Mouse (Mus musculus) E14TG2a.4 (cell line): ENCODE measurements at regions not wholly inside any gene's neighbourhood (a gene's known extent, or its start where the extent isn't known, plus 50 kb on each side); places are given as distances from the start of the nearest gene placed in this dataset.

Experiments used
- CTCF ChIP-seq: conservative IDR thresholded peaks from 2 replicates; pipeline ENCODE4 v1.5.1; 2014; ENCODE audit warnings: low read length
- POU5F1 ChIP-seq: IDR thresholded peaks from 2 replicates; pipeline ENCODE4 v1.6.1; 2014; ENCODE audit warnings: low read length, borderline replicate concordance

GRCm38 (mm10) chr14:64592176-64592575, 488.1 kb downstream of the Prss52 start:
- TF ChIP-seq CTCF (no peak), POU5F1 (no peak)
